Mouse (Mus musculus) liver, postnatal 0 days (tissue): ENCODE measurements around the gene Cep152. TPM values are rescaled to one million over a fixed set of nuclear protein-coding genes. Genes with fewer than 3 reads are reported as not detected.
A peak's percentile ranks its signal among the peaks of the same experiment; 100 is the strongest.

ENCODE experiments used
- ATAC-seq: fragments of 200-750 bp; cut with Nextera tagmentation; 2 replicates; pipeline ENCODE4 v1.8.0; 2017; ENCODE audit warnings: mild to moderate bottlenecking, moderate library complexity
- DNase-seq: peaks from one replicate; pipeline ENCODE4 v3.0.0-alpha.2; 2016
- H3K27ac ChIP-seq: fragments of 300-500 bp; sonication (generic); 2 replicates; pipeline ENCODE4 v1.5.1; 2014; ENCODE audit warnings: antibody characterized with exemption, moderate library complexity, mild to moderate bottlenecking, low read depth
- H3K27me3 ChIP-seq: fragments of 300-500 bp; sonication (generic); 2 replicates; pipeline ENCODE4 v1.6.1; 2014; ENCODE audit warnings: low read length, control low read depth, mixed read lengths; ENCODE audit not compliant: insufficient read depth
- H3K36me3 ChIP-seq: fragments of 300-500 bp; sonication (generic); replicated peaks from 2 replicates; pipeline ENCODE4 v1.6.1; 2014; ENCODE audit warnings: mild to moderate bottlenecking, control low read depth, low read length, moderate library complexity, mixed read lengths; ENCODE audit not compliant: insufficient read depth
- H3K4me1 ChIP-seq: fragments of 300-500 bp; sonication (generic); 2 replicates; pipeline ENCODE4 v1.6.1; 2014; ENCODE audit warnings: antibody characterized with exemption, mild to moderate bottlenecking, control low read depth; ENCODE audit not compliant: insufficient read depth
- H3K4me2 ChIP-seq: fragments of 300-500 bp; sonication (generic); 2 replicates; pipeline ENCODE4 v1.6.1; 2014; ENCODE audit warnings: low read depth, mild to moderate bottlenecking, low read length, moderate library complexity, mixed read lengths
- H3K4me3 ChIP-seq: fragments of 300-500 bp; sonication (generic); 2 replicates; pipeline ENCODE4 v1.5.1; 2014; ENCODE audit warnings: low read depth, low read length
- H3K9ac ChIP-seq: fragments of 300-500 bp; sonication (generic); replicated peaks from 2 replicates; pipeline ENCODE4 v1.6.1; 2014; ENCODE audit warnings: mild to moderate bottlenecking, moderate library complexity
- H3K9me3 ChIP-seq: fragments of 300-500 bp; sonication (generic); 2 replicates; pipeline ENCODE4 v1.6.1; 2016; ENCODE audit warnings: mild to moderate bottlenecking, control low read depth, low read length, mixed read lengths
- CTCF ChIP-seq: sonication (generic); IDR thresholded peaks from 2 replicates; pipeline ENCODE4 v1.5.1; 2016; ENCODE audit warnings: antibody characterized with exemption, low read depth
- EP300 ChIP-seq: IDR thresholded peaks from 2 replicates; pipeline ENCODE4 v1.6.1; 2016; ENCODE audit warnings: antibody characterized with exemption, low read depth, mild to moderate bottlenecking
- WGBS: fragments of 180-500 bp; shearing (Covaris S2); extraction: QIAGEN DNeasy Blood & Tissue Kit; methylation state at CpG from one replicate; pipeline ENCODE4 v1.1.7; 2014; ENCODE audit not compliant: insufficient replicate concordance; 5-methylcytosine and 5-hydroxymethylcytosine counted together
- polyA plus RNA-seq: library from polyadenylated mRNA; unstranded; fragments of >200 nt; fragmentation: Nextera tagmentation; extraction: Ambion mirVana; gene quantifications from 2 replicates; pipeline ENCODE4 v1.2.1, GENCODE M21; 2015

Gene Cep152
- polyA plus RNA-seq, 1 experiment from 2014 or later = 2.4 TPM

GRCm38 (mm10) chr2:125620213-125620907, 4.6 kb downstream of the Cep152 start:
- Histone ChIP-seq H3K27me3 (no peaks in the 10 kb centered on the region), H3K4me1 (peaks cover 14% of the 10 kb centered on the region), H3K4me3 (no peak overlapping the region), H3K27ac (no peak overlapping the region), H3K9ac (no peak overlapping the region), H3K4me2 (no peak overlapping the region), H3K9me3 (no peaks in the 10 kb centered on the region), H3K36me3 (peaks cover 35% of the 10 kb centered on the region)
- ATAC-seq = no peak
- DNase-seq = no peak
- no peak for TF ChIP-seq EP300
- TF ChIP-seq CTCF = no peak
- WGBS = 88% methylated on average over 25 of the region's 25 CpGs

DNA sequence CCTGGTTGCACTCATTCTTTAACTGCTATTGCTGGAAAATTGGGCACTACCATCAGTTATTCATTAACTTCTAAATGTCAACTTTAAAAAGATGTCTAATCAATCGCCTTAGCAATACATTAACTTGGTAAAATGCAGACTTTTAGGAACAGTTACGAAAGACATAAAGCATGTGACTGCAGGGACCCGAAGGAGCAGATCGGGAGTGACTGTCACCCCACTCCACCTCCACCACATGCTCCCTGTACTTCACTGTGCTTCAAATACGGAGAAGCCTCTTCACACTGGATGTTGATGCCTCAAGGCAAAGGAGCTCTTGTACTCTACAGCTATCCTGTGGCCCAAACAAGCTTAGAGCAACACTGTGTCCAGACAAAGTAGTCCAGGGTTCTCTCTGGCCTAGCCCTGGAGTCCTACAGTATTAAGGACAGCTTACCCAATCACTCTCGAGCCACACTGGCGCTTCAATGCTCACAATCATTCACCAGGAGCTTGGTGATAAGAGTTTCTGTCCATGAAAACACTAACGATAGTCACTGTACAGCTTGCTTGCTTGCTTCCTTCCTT, 9.0 kb downstream of the Cep152 start:
- 0 out of 2 replicates have a peak overlapping the region, but pooled peaks have one; percentile 2 for H3K4me2 ChIP-seq
- TF ChIP-seq EP300 (no peak), CTCF (no peak)
- ATAC-seq (peak; percentile 93), DNase-seq (peak; percentile 40)
- H3K27me3 ChIP-seq = no peaks in the 10 kb centered on the region
- no peaks in the 10 kb centered on the region for H3K4me1 ChIP-seq
- H3K4me3 ChIP-seq = no peak overlapping the region
- peak overlapping the region; percentile 83 for H3K27ac ChIP-seq
- 50% methylated on average over 8 of the region's 8 CpGs for WGBS
- no peak overlapping the region for H3K9ac ChIP-seq
- H3K9me3 ChIP-seq = no peaks in the 10 kb centered on the region
- peaks cover 56% of the 10 kb centered on the region for H3K36me3 ChIP-seq

DNA sequence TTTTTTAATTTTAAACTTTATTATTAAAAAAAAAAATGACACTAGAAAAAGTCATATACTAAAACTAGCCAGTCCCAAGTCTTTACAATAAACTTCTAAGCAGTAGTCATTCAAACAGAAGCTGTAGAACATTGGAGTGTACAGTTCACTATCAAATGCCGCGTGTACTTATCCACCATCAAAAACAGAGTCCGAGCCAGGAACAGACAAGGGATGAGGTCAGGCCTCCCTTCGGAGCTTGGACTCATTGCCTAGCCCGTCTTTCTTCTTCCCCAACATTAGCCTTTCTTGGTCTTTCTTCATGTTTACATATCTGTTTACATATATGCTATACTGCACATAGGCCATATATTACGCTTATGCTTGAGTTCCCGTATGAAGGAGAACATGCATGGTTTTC, 9.5 kb downstream of the Cep152 start:
- Histone ChIP-seq H3K27me3 (no peaks in the 10 kb centered on the region), H3K9ac (no peak overlapping the region), H3K4me3 (no peak overlapping the region), H3K9me3 (no peaks in the 10 kb centered on the region), H3K4me1 (no peaks in the 10 kb centered on the region), H3K27ac (peak overlapping the region; percentile 41), H3K4me2 (0 out of 2 replicates have a peak overlapping the region, but pooled peaks have one; percentile 2), H3K36me3 (peaks cover 55% of the 10 kb centered on the region)
- no peak for DNase-seq
- peak; percentile 73 for ATAC-seq
- WGBS = 66% methylated on average over 7 of the region's 7 CpGs
- TF ChIP-seq CTCF (no peak), EP300 (no peak)

DNA sequence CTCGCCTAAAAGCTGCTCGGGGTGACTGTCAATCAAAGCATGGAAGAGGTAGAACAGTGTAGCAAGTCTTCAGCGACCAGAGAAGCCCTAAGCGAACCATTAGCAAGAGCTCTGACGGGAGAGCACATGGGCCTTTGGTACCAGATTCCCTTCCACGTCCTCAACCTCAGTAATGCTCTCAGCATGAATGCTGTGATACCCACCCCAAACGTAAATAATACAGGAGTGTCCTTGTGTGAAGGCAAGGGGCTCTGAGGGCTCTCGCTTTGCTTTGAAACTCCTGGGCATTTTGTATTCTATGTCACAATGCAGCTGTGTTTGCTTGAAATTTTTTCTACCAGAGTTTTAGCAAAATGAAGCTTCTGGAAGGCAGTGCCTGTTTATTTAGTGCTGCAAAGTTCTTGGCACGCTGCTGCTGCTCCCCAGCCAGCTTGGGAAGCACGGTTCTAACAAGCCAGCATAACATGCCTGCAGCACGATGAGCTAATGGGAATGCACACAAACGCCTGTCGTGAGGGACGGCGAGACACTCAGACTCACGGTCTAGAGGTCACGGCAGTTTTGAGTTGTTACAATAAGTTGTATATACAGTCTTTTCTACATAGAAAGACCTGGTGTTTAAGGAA, 18.6 kb downstream of the Cep152 start:
- H3K27me3 ChIP-seq = no peaks in the 10 kb centered on the region
- H3K27ac ChIP-seq = no peak overlapping the region
- TF ChIP-seq CTCF = no peak
- TF ChIP-seq EP300 = no peak
- no peak overlapping the region for H3K4me2 ChIP-seq
- ATAC-seq (no peak), DNase-seq (no peak)
- H3K4me3 ChIP-seq = no peak overlapping the region
- no peaks in the 10 kb centered on the region for H3K9me3 ChIP-seq
- WGBS = 81% methylated on average over 17 of the region's 17 CpGs
- no peak overlapping the region for H3K9ac ChIP-seq
- H3K4me1 ChIP-seq = no peaks in the 10 kb centered on the region
- H3K36me3 ChIP-seq = peaks cover 50% of the 10 kb centered on the region

DNA sequence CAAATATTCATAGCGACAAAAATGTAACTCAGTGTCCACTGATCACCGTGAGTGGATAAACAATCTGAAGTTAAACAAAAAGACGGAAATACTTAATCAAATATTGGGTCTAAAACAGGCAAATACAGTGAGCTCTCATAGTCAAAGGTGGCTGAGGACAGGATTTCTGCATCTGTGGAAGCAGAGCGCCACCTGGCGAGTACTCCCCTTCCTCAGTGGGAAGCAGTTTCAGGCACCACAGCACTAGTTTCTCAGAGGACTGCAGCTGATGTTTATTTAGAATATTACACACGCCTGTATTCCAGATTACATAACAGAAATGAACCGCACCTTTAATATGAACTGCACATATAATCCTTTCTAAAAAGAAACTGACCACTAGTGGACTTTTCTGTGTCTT, 20.3 kb downstream of the Cep152 start:
- Histone ChIP-seq H3K4me1 (no peaks in the 10 kb centered on the region), H3K4me3 (no peak overlapping the region), H3K27me3 (no peaks in the 10 kb centered on the region), H3K36me3 (peaks cover 52% of the 10 kb centered on the region), H3K27ac (no peak overlapping the region), H3K9me3 (no peaks in the 10 kb centered on the region), H3K9ac (no peak overlapping the region), H3K4me2 (no peak overlapping the region)
- ATAC-seq = no peak
- TF ChIP-seq EP300 = no peak
- peak; percentile 75 for TF ChIP-seq CTCF
- peak; percentile 56 for DNase-seq
- 66% methylated on average over 7 of the region's 7 CpGs for whole genome bisulfite sequencing

DNA sequence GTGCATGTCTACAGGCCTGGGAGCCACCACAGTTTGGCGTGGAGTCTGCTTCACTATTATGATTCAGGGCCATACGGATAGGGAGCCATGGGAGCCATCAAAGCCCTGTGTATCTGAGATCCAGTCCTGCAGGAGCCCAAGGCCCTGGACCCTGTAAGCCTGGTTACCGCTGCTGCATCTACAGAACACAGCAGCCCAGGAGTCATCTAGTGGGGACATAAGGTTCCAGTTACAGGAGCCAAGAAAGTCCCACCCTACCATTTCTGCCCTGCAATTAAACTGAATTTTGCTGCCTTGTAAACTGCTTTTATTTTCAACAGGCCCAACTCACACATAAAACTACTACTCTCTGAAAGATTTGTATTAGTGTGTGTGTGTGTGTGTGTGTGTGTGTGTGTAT, 21.9 kb downstream of the Cep152 start:
- Histone ChIP-seq H3K9ac (no peak overlapping the region), H3K36me3 (peaks cover 54% of the 10 kb centered on the region)
- WGBS = 93% methylated on average over 3 of the region's 3 CpGs

More for the DNA sequence above, 21.9 kb downstream of the Cep152 start:
- Histone ChIP-seq H3K4me2 (no peak overlapping the region), H3K4me3 (no peak overlapping the region), H3K9me3 (no peaks in the 10 kb centered on the region), H3K27ac (no peak overlapping the region), H3K27me3 (no peaks in the 10 kb centered on the region), H3K4me1 (no peaks in the 10 kb centered on the region)
- DNase-seq = no peak
- ATAC-seq = no peak
- TF ChIP-seq CTCF = no peak
- TF ChIP-seq EP300 = no peak
